Mouse (Mus musculus): ENCODE data around the gene Mical1.
A peak's percentile ranks its signal among the peaks of the same experiment; 100 is the strongest.

Gene Mical1

GRCm38 (mm10) chr10:41476171-41477017, at the start of gene Mical1:
Gene Mical1 (plus strand): TSS chr10:41476314.
- peak; percentile 75 for DNase-seq (ENCODE audit: low read depth)

- no peak for DNase-seq (ENCODE audit: low read depth)
Observed at GRCm38 (mm10) chr10:41426368-41426767, 49.7 kb upstream of the Mical1 start.

- DNase-seq (ENCODE audit: low read depth) = peak; percentile 55
Observed at GRCm38 (mm10) chr10:41434624-41435023, 41.5 kb upstream of the Mical1 start.

- no peak for DNase-seq (ENCODE audit: low read depth)
Observed at GRCm38 (mm10) chr10:41435141-41435540, 41.0 kb upstream of the Mical1 start.

GRCm38 (mm10) chr10:41448216-41448615, 27.9 kb upstream of the Mical1 start:
- no peak for DNase-seq (ENCODE audit: low read depth)

GRCm38 (mm10) chr10:41449684-41450083, 26.4 kb upstream of the Mical1 start:
- no peak for DNase-seq (ENCODE audit: low read depth)

- DNase-seq (ENCODE audit: low read depth) = peak; percentile 99
Observed at GRCm38 (mm10) chr10:41450137-41450670, 25.9 kb upstream of the Mical1 start, which contains the start of gene Zbtb24. Gene Zbtb24 (plus strand): TSS chr10:41450383.

GRCm38 (mm10) chr10:41450780-41451522, 25.2 kb upstream of the Mical1 start:
- peak; percentile 18 for DNase-seq (ENCODE audit: low read depth)

GRCm38 (mm10) chr10:41451656-41452055, 24.5 kb upstream of the Mical1 start:
- DNase-seq (ENCODE audit: low read depth) = no peak

- DNase-seq (ENCODE audit: low read depth) = no peak
Observed at GRCm38 (mm10) chr10:41452791-41453190, 23.3 kb upstream of the Mical1 start.

- DNase-seq (ENCODE audit: low read depth) = no peak
Observed at GRCm38 (mm10) chr10:41459990-41460389, 16.1 kb upstream of the Mical1 start.

- no peak for DNase-seq (ENCODE audit: low read depth)
Observed at GRCm38 (mm10) chr10:41460501-41460900, 15.6 kb upstream of the Mical1 start.

- no peak for DNase-seq (ENCODE audit: low read depth)
Observed at GRCm38 (mm10) chr10:41461057-41461722, 14.9 kb upstream of the Mical1 start.

- DNase-seq (ENCODE audit: low read depth) = no peak
Observed at GRCm38 (mm10) chr10:41464401-41464955, 11.6 kb upstream of the Mical1 start.

GRCm38 (mm10) chr10:41467325-41467724, 8.8 kb upstream of the Mical1 start:
- no peak for DNase-seq (ENCODE audit: low read depth)

- peak; percentile 29 for DNase-seq (ENCODE audit: low read depth)
Observed at GRCm38 (mm10) chr10:41470693-41471092, 5.4 kb upstream of the Mical1 start.

GRCm38 (mm10) chr10:41472534-41472933, 3.6 kb upstream of the Mical1 start:
- DNase-seq (ENCODE audit: low read depth) = no peak

GRCm38 (mm10) chr10:41472962-41473481, 3.1 kb upstream of the Mical1 start:
- peak; percentile 68 for DNase-seq (ENCODE audit: low read depth)

- DNase-seq (ENCODE audit: low read depth) = peak; percentile 74
Observed at GRCm38 (mm10) chr10:41473782-41474468, 2.2 kb upstream of the Mical1 start.

GRCm38 (mm10) chr10:41474981-41475391, 1.1 kb upstream of the Mical1 start:
- DNase-seq (ENCODE audit: low read depth) = peak; percentile 23

GRCm38 (mm10) chr10:41477018-41477277, 834 bp downstream of the Mical1 start:
- no peak for DNase-seq (ENCODE audit: low read depth)

All from naive thymus-derived CD4-positive, alpha-beta T cell, adult 2 months (primary cell).